Mouse (Mus musculus) kidney, postnatal 10 days (tissue): ENCODE measurements around the gene Btbd35f19.
"Not testable (repeated sequence)": the region's sequence is repeated elsewhere in the genome, so short reads cannot be mapped to it uniquely, and the experiment has no call there.

ENCODE experiments used
- DNase-seq: peaks from one replicate; pipeline ENCODE4 v3.0.0; 2021; ENCODE audit warnings: mixed read lengths

The Btbd35f19 gene

DNA sequence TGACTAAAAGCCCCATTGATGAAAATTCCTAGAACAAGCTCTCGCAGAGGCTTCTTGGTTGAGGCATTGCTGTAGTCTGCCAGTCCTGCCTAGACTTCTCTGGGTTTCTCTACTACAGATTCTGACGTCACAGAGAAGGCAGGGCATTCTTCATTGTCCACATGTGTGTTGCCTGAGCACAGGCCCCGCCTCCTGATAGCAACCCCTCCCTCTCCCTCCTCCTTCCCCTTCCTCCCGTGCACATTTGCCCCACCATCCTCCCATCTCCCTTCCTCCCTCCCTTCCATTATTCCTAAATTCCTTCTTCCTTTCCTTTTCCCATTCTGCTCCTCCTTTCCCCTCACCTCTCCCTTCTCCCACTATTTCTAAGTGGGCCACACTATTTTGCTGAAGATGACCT, at the start of gene Btbd35f19:
Gene Btbd35f19 (minus strand): TSS at position 101 of the 400 bp plus-strand sequence.
- DNase-seq, result not testable (repeated sequence)

GRCm38 (mm10) chrX:31341924-31342323, 41.8 kb downstream of the Btbd35f19 start:
- not testable (repeated sequence) for DNase-seq

DNA sequence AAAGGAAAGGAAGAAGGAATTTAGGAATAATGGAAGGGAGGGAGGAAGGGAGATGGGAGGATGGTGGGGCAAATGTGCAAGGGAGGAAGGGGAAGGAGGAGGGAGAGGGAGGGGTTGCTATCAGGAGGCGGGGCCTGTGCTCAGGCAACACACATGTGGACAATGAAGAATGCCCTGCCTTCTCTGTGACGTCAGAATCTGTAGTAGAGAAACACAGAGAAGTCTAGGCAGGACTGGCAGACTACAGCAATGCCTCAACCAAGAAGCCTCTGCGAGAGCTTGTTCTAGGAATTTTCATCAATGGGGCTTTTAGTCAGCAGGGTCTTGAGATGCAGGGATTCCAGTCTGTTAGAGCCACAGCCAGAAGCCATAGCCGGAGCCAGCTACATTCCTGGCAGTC, 47.6 kb downstream of the Btbd35f19 start, which contains the start of gene Btbd35f26:
Gene Btbd35f26 (plus strand): TSS at position 301 of the 400 bp plus-strand sequence.
- DNase-seq, result not testable (repeated sequence)
